Mouse (Mus musculus) layer of hippocampus, postnatal 36 days (tissue): Measurements from ENCODE around the gene Gp9. TPM values are rescaled to one million over a fixed set of nuclear protein-coding genes. Genes with fewer than 3 reads are reported as not detected.
"Not testable (repeated sequence)": the region's sequence is repeated elsewhere in the genome, so short reads cannot be mapped to it uniquely, and the experiment has no call there.

ENCODE experiments used
- DNase-seq, 2 experiments: peaks; one replicate each; pipeline ENCODE4 v3.0.0; 2022
- total RNA-seq, 2 experiments: library from RNA; stranded (reverse); gene quantifications; 2 replicates each; pipeline ENCODE4 v1.2.3; 2021

The Gp9 gene
- total RNA-seq, 2 experiments from 2014 or later = 0.82 to 1.5 TPM

- DNase-seq = no peak
These were observed 27.5 kb upstream of the Gp9 start for GRCm38 (mm10) chr6:87750184-87750910.

- no peak for DNase-seq
These were observed 26.3 kb upstream of the Gp9 start for GRCm38 (mm10) chr6:87751574-87751973.

GRCm38 (mm10) chr6:87755196-87755595 is 22.7 kb upstream of the Gp9 start:
- no peak for DNase-seq

- no peak for DNase-seq
These were observed 21.0 kb upstream of the Gp9 start for GRCm38 (mm10) chr6:87756896-87757295.

- no peak for DNase-seq
These were observed 18.5 kb upstream of the Gp9 start for GRCm38 (mm10) chr6:87759404-87759803.

- DNase-seq = no peak
These were observed 18.0 kb upstream of the Gp9 start for GRCm38 (mm10) chr6:87759850-87760249.

GRCm38 (mm10) chr6:87762161-87762560 is 15.7 kb upstream of the Gp9 start:
- no peak for DNase-seq

GRCm38 (mm10) chr6:87763376-87764280 is 14.2 kb upstream of the Gp9 start:
- no peak for DNase-seq

GRCm38 (mm10) chr6:87764296-87764695 is 13.6 kb upstream of the Gp9 start:
- DNase-seq = not testable (repeated sequence)

GRCm38 (mm10) chr6:87770626-87771025 is 7.2 kb upstream of the Gp9 start:
- no peak for DNase-seq

GRCm38 (mm10) chr6:87774466-87774865 is 3.4 kb upstream of the Gp9 start:
- DNase-seq = no peak

GRCm38 (mm10) chr6:87774909-87775308 is 3.0 kb upstream of the Gp9 start:
- no peak for DNase-seq

GRCm38 (mm10) chr6:87775588-87776245 is 2.2 kb upstream of the Gp9 start:
- DNase-seq = no peak

- DNase-seq = no peak
These were observed 1.2 kb upstream of the Gp9 start for GRCm38 (mm10) chr6:87776663-87777062.

- DNase-seq = no peak
These were observed 662 bp downstream of the Gp9 start for GRCm38 (mm10) chr6:87778294-87779173.

GRCm38 (mm10) chr6:87779174-87780165 is 1.6 kb downstream of the Gp9 start:
- DNase-seq = no peak

GRCm38 (mm10) chr6:87780546-87781301 is 2.9 kb downstream of the Gp9 start:
- DNase-seq = no peak

GRCm38 (mm10) chr6:87784033-87784432 is 6.2 kb downstream of the Gp9 start:
- DNase-seq = no peak

GRCm38 (mm10) chr6:87786621-87787020 is 8.7 kb downstream of the Gp9 start:
- no peak for DNase-seq
